Mouse (Mus musculus): ENCODE measurements around the gene Agfg2.

DNA sequence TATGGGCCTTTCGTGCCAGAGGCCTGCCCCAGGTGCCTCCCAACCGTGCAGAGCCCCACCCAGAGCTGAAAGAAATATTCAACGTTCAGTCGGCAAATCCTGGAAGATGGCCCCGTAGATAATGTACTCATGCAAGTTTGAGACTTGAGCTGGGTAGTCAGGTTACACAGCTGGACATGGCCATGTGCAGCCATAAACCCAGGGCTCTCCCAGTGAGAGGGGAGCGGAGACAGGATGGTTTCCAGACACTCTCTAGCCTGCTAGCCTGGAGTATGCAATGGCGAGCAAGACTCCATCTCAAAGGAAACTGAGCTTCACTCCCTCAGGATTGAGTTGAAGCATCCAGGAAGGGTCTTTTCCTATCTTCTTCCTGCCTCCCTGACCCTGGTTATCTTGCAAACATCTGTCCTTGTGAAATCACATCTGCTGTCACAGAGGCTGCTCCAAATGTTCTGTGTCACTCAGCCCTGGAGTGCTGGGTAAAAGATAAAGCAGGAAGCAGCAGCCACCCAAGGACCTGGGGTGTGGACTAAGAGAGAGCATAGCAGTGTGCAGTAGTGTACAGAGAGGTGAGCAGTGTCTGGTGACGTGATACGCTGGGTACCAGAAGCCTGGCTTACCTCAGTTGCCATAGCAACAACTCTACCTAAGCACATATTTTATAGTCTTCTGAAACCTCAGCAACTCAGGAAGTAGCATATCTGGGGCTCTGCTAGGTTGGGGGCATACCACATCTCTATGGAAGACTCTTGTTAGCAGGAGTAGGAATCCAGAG is 36.5 kb downstream of the Agfg2 start:
- TF ChIP-seq CTCF (IDR thresholded peaks at IDR 0.05): no peak
- no peak for TF ChIP-seq EP300 (IDR thresholded peaks at IDR 0.05)

All from lung, postnatal 0 days (tissue).